Mouse (Mus musculus) left cerebral cortex, adult 8-10 months (tissue): ENCODE data around the gene Capn3. TPM values are rescaled to one million over a fixed set of nuclear protein-coding genes. Genes with fewer than 3 reads are reported as not detected.

Experiments used
- DNase-seq, 2 experiments: peaks; one replicate each; pipeline ENCODE4 v3.0.0; 2022; ENCODE audit warnings: low spot score in 2 of 2
- total RNA-seq, 4 experiments: library from RNA; stranded (reverse); gene quantifications; 2 replicates each; pipeline ENCODE4 v1.2.4; 2022

The Capn3 gene
- total RNA-seq, 4 experiments from 2014 or later: 3.5 to 12.5 (median 5.0) TPM

GRCm38 (mm10) chr2:120481921-120482320 is 26.1 kb downstream of the Capn3 start:
- DNase-seq: no peak

GRCm38 (mm10) chr2:120482506-120483389 is 26.9 kb downstream of the Capn3 start:
- DNase-seq: no peak

- DNase-seq: no peak
Measured at GRCm38 (mm10) chr2:120484241-120484640, 28.4 kb downstream of the Capn3 start.

- no peak for DNase-seq
Measured at GRCm38 (mm10) chr2:120493254-120493653, 37.4 kb downstream of the Capn3 start.

GRCm38 (mm10) chr2:120496511-120496910 is 40.7 kb downstream of the Capn3 start:
- DNase-seq: peak in 1 of 2 experiments; percentile 30

GRCm38 (mm10) chr2:120499971-120500471 is 44.2 kb downstream of the Capn3 start:
- DNase-seq: no peak

- no peak for DNase-seq
Measured at GRCm38 (mm10) chr2:120501136-120501918, 45.5 kb downstream of the Capn3 start.

GRCm38 (mm10) chr2:120501931-120502604 is 46.2 kb downstream of the Capn3 start:
- DNase-seq: no peak

- DNase-seq: no peak
Measured at GRCm38 (mm10) chr2:120502605-120502990, 46.8 kb downstream of the Capn3 start.

GRCm38 (mm10) chr2:120503094-120503493 is 47.3 kb downstream of the Capn3 start:
- no peak for DNase-seq

- DNase-seq: no peak
Measured at GRCm38 (mm10) chr2:120503992-120504391, 48.2 kb downstream of the Capn3 start.

- DNase-seq: no peak
Measured at GRCm38 (mm10) chr2:120514181-120514580, 58.4 kb downstream of the Capn3 start.

- DNase-seq: no peak
Measured at GRCm38 (mm10) chr2:120518547-120519210, 62.9 kb downstream of the Capn3 start.

- DNase-seq: no peak
Measured at GRCm38 (mm10) chr2:120526771-120527170, 71.0 kb downstream of the Capn3 start.

- no peak for DNase-seq
Measured at GRCm38 (mm10) chr2:120529531-120529930, 73.7 kb downstream of the Capn3 start.

- no peak for DNase-seq
Measured at GRCm38 (mm10) chr2:120531223-120531622, 75.4 kb downstream of the Capn3 start.

GRCm38 (mm10) chr2:120539333-120539732 is 83.5 kb downstream of the Capn3 start:
- no peak for DNase-seq

- DNase-seq: peak in 1 of 2 experiments; percentile 79
Measured at GRCm38 (mm10) chr2:120539778-120540208, 84.0 kb downstream of the Capn3 start.

- no peak for DNase-seq
Measured at GRCm38 (mm10) chr2:120544732-120545131, 88.9 kb downstream of the Capn3 start.
